Mouse (Mus musculus): Measurements from ENCODE around the gene Sstr5.

Sstr5 gene

GRCm38 (mm10) chr17:25474330-25475077 lies 22.6 kb downstream of the Sstr5 start:
- DNase-seq (ENCODE audit: low read depth, low spot score) = peak; percentile 73

- DNase-seq (ENCODE audit: low read depth, low spot score) = no peak
Observed at GRCm38 (mm10) chr17:25472044-25472443, 25.0 kb downstream of the Sstr5 start.

GRCm38 (mm10) chr17:25471418-25471817 lies 25.7 kb downstream of the Sstr5 start:
- DNase-seq (ENCODE audit: low read depth, low spot score) = no peak

GRCm38 (mm10) chr17:25469798-25470197 lies 27.3 kb downstream of the Sstr5 start:
- peak; percentile 74 for DNase-seq (ENCODE audit: low read depth, low spot score)

- DNase-seq (ENCODE audit: low read depth, low spot score) = no peak
Observed at GRCm38 (mm10) chr17:25468301-25468700, 28.8 kb downstream of the Sstr5 start.

- no peak for DNase-seq (ENCODE audit: low read depth, low spot score)
Observed at GRCm38 (mm10) chr17:25467781-25468180, 29.3 kb downstream of the Sstr5 start.

- no peak for DNase-seq (ENCODE audit: low read depth, low spot score)
Observed at GRCm38 (mm10) chr17:25466257-25466656, 30.8 kb downstream of the Sstr5 start.

- no peak for DNase-seq (ENCODE audit: low read depth, low spot score)
Observed at GRCm38 (mm10) chr17:25464091-25464490, 33.0 kb downstream of the Sstr5 start.

- DNase-seq (ENCODE audit: low read depth, low spot score) = no peak
Observed at GRCm38 (mm10) chr17:25463326-25463945, 33.7 kb downstream of the Sstr5 start.

- peak; percentile 10 for DNase-seq (ENCODE audit: low read depth, low spot score)
Observed at GRCm38 (mm10) chr17:25462236-25462875, 34.7 kb downstream of the Sstr5 start.

GRCm38 (mm10) chr17:25456540-25456939 lies 40.5 kb downstream of the Sstr5 start:
- peak; percentile 81 for DNase-seq (ENCODE audit: low read depth, low spot score)

- peak; percentile 46 for DNase-seq (ENCODE audit: low read depth, low spot score)
Observed at GRCm38 (mm10) chr17:25454272-25454671, 42.8 kb downstream of the Sstr5 start, which contains the start of gene Tekt4. Gene Tekt4, plus strand, starts transcription at chr17:25454615.

- DNase-seq (ENCODE audit: low read depth, low spot score) = no peak
Observed at GRCm38 (mm10) chr17:25452246-25452965, 44.7 kb downstream of the Sstr5 start.

GRCm38 (mm10) chr17:25450329-25450728 lies 46.8 kb downstream of the Sstr5 start:
- DNase-seq (ENCODE audit: low read depth, low spot score) = no peak

- DNase-seq (ENCODE audit: low read depth, low spot score) = peak; percentile 63
Observed at GRCm38 (mm10) chr17:25447865-25448264, 49.2 kb downstream of the Sstr5 start.

- DNase-seq (ENCODE audit: low read depth, low spot score) = no peak
Observed at GRCm38 (mm10) chr17:25445841-25446240, 51.2 kb downstream of the Sstr5 start.

GRCm38 (mm10) chr17:25445074-25445473 lies 52.0 kb downstream of the Sstr5 start:
- DNase-seq (ENCODE audit: low read depth, low spot score) = no peak

GRCm38 (mm10) chr17:25442889-25443288 lies 54.2 kb downstream of the Sstr5 start:
- DNase-seq (ENCODE audit: low read depth, low spot score) = no peak

- DNase-seq (ENCODE audit: low read depth, low spot score) = no peak
Observed at GRCm38 (mm10) chr17:25441417-25441816, 55.7 kb downstream of the Sstr5 start.
